Mouse (Mus musculus): ENCODE data around the gene Ano7.
A peak's percentile ranks its signal among the peaks of the same experiment; 100 is the strongest.

Ano7 gene

GRCm38 (mm10) chr1:93373665-93374064 is at the start of gene Ano7:
Gene Ano7, plus strand, starts transcription at chr1:93373930.
- DNase-seq (ENCODE audit: low spot score), result no peak

- no peak for DNase-seq (ENCODE audit: low spot score)
Observed at GRCm38 (mm10) chr1:93323973-93324372, 49.8 kb upstream of the Ano7 start.

- DNase-seq (ENCODE audit: low spot score), result no peak
Observed at GRCm38 (mm10) chr1:93326446-93326845, 47.3 kb upstream of the Ano7 start.

- DNase-seq (ENCODE audit: low spot score), result no peak
Observed at GRCm38 (mm10) chr1:93334621-93335020, 39.1 kb upstream of the Ano7 start.

- DNase-seq (ENCODE audit: low spot score), result peak; percentile 88
Observed at GRCm38 (mm10) chr1:93342648-93343503, 30.9 kb upstream of the Ano7 start, which contains the start of the genes Ppp1r7 and Pask. Gene Ppp1r7, plus strand, starts transcription at chr1:93342854. Gene Pask, minus strand, starts transcription at chr1:93343482.

- peak; percentile 89 for DNase-seq (ENCODE audit: low spot score)
Observed at GRCm38 (mm10) chr1:93343504-93344047, 30.2 kb upstream of the Ano7 start.

- no peak for DNase-seq (ENCODE audit: low spot score)
Observed at GRCm38 (mm10) chr1:93347176-93347575, 26.6 kb upstream of the Ano7 start.

GRCm38 (mm10) chr1:93349701-93350100 is 24.0 kb upstream of the Ano7 start:
- DNase-seq (ENCODE audit: low spot score), result no peak

GRCm38 (mm10) chr1:93352724-93353123 is 21.0 kb upstream of the Ano7 start:
- no peak for DNase-seq (ENCODE audit: low spot score)

- no peak for DNase-seq (ENCODE audit: low spot score)
Observed at GRCm38 (mm10) chr1:93362661-93363060, 11.1 kb upstream of the Ano7 start.

- no peak for DNase-seq (ENCODE audit: low spot score)
Observed at GRCm38 (mm10) chr1:93365641-93366040, 8.1 kb upstream of the Ano7 start.

- no peak for DNase-seq (ENCODE audit: low spot score)
Observed at GRCm38 (mm10) chr1:93377307-93377706, 3.6 kb downstream of the Ano7 start.

GRCm38 (mm10) chr1:93379117-93379516 is 5.4 kb downstream of the Ano7 start:
- no peak for DNase-seq (ENCODE audit: low spot score)

GRCm38 (mm10) chr1:93387198-93387597 is 13.5 kb downstream of the Ano7 start:
- no peak for DNase-seq (ENCODE audit: low spot score)

GRCm38 (mm10) chr1:93388906-93389305 is 15.2 kb downstream of the Ano7 start:
- DNase-seq (ENCODE audit: low spot score), result no peak

GRCm38 (mm10) chr1:93401191-93402052 is 27.7 kb downstream of the Ano7 start:
- DNase-seq (ENCODE audit: low spot score), result no peak

- DNase-seq (ENCODE audit: low spot score), result no peak
Observed at GRCm38 (mm10) chr1:93403403-93403802, 29.7 kb downstream of the Ano7 start.

GRCm38 (mm10) chr1:93432087-93432486 is 58.4 kb downstream of the Ano7 start:
- DNase-seq (ENCODE audit: low spot score), result no peak

- no peak for DNase-seq (ENCODE audit: low spot score)
Observed at GRCm38 (mm10) chr1:93439321-93439720, 65.6 kb downstream of the Ano7 start.

GRCm38 (mm10) chr1:93444405-93445110 is 70.8 kb downstream of the Ano7 start:
- peak; percentile 82 for DNase-seq (ENCODE audit: low spot score)

- peak; percentile 88 for DNase-seq (ENCODE audit: low spot score)
Observed at GRCm38 (mm10) chr1:93445111-93445821, 71.5 kb downstream of the Ano7 start.
